Mouse (Mus musculus) cortical plate, adult 2 months (tissue): ENCODE measurements around the gene Kcnh6.

ENCODE experiments used
- CTCF ChIP-seq: fragments of 200-500 bp; IDR thresholded peaks from 2 replicates; pipeline ENCODE4 v1.5.1; 2011; ENCODE audit warnings: mild to moderate bottlenecking, control low read depth, low read length; ENCODE audit not compliant: insufficient read depth; ENCODE audit errors: extremely low read depth
- POLR2A ChIP-seq: fragments of 200-500 bp; IDR thresholded peaks from 2 replicates; pipeline ENCODE4 v1.6.1; 2011; ENCODE audit warnings: mild to moderate bottlenecking, low read length, control low read depth; ENCODE audit not compliant: insufficient read depth; ENCODE audit errors: extremely low read depth

DNA sequence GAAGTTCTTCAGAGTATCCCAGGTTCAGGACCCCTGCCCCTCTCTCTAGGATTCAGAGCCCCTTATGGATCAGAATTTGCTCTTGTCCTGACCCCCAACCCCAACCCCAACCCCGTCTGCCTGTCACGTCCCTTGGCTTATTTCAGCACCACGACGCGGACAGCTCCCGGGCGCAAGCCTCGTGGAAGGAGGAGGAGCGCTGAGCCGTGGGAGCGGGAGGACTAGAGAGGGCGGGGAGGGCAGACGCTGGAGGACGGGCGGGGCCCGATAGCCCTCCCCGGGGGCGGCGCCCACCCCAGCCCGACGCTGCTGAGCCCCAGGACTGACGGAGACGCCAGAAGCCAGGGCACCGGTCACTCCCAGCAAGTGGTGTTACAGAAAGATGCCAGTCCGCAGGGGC is at the start of gene Kcnh6:
- TF ChIP-seq POLR2A (no peak), CTCF (no peak)
